In genomic region chr3:142743973-142744898, GRCm38 (mm10) we compare ENCODE assay signal across 8 mouse cellular contexts. TPM values are rescaled to one million over a fixed set of nuclear protein-coding genes. Genes with fewer than 3 reads are reported as not detected.
DNase-seq lines count a peak whose midpoint lies in the region; ATAC-seq and TF ChIP-seq lines count a peak whose summit lies in the region.

No protein-coding gene starts in this region.

- H3K9ac ChIP-seq in forebrain, embryonic 12.5 days = no peak overlapping the region
- H3K9ac ChIP-seq in kidney, embryonic 14.5 days (ENCODE audit: low read depth, low read length) = no peak overlapping the region

- 62% methylated on average over 21 of the region's 21 CpGs for WGBS in forebrain, embryonic 12.5 days
- 64% methylated on average over 21 of the region's 21 CpGs for WGBS in kidney, embryonic 14.5 days

- TF ChIP-seq CTCF in testis, adult 2 months (IDR thresholded peaks at IDR 0.05; ENCODE audit: control insufficient read depth, insufficient read depth, insufficient replicate concordance, low read depth, low read length) = peak; percentile 54; the same call in 1 of the 2 replicates
- peak; percentile 71 for TF ChIP-seq CTCF in bone marrow macrophage, adult 2 months (IDR thresholded peaks at IDR 0.05; ENCODE audit: low read depth, low read length)

- H3K36me3 ChIP-seq in testis, adult 2 months (ENCODE audit: control insufficient read depth, insufficient read depth, low read length) = no peaks in the 10 kb centered on the region
- H3K36me3 ChIP-seq in forebrain, embryonic 12.5 days (replicated peaks) = no peaks in the 10 kb centered on the region
- H3K36me3 ChIP-seq in kidney, embryonic 14.5 days (ENCODE audit: control insufficient read depth, insufficient read depth, low read length) = no peaks in the 10 kb centered on the region
- no peaks in the 10 kb centered on the region for H3K36me3 ChIP-seq in splenic B cell, adult 2 months (ENCODE audit: control insufficient read depth, insufficient read depth, low read length, poor library complexity, severe bottlenecking)

- H3K27me3 ChIP-seq in testis, adult 2 months (ENCODE audit: control insufficient read depth, insufficient read depth, low read length) = no peaks in the 10 kb centered on the region
- no peaks in the 10 kb centered on the region for H3K27me3 ChIP-seq in forebrain, embryonic 12.5 days
- H3K27me3 ChIP-seq in kidney, embryonic 14.5 days (ENCODE audit: control insufficient read depth, insufficient read depth, low read length) = no peaks in the 10 kb centered on the region
- H3K27me3 ChIP-seq in splenic B cell, adult 2 months (ENCODE audit: control insufficient read depth, insufficient read depth, low read length, poor library complexity, severe bottlenecking) = no peaks in the 10 kb centered on the region

- ATAC-seq in forebrain, embryonic 12.5 days (ENCODE audit: low FRiP score) = 0 out of 2 replicates have a peak, but pooled peaks have one; percentile 27
- ATAC-seq in kidney, embryonic 14.5 days (ENCODE audit: low FRiP score, low TSS enrichment) = peak; percentile 36; the same call in 1 of the 2 replicates

- H3K27ac ChIP-seq in testis, adult 2 months (ENCODE audit: control insufficient read depth, insufficient read depth, low read depth, low read length) = no peak overlapping the region
- H3K27ac ChIP-seq in bone marrow macrophage, adult 2 months (ENCODE audit: insufficient read depth, low read depth, low read length) = no peak overlapping the region
- H3K27ac ChIP-seq in forebrain, embryonic 12.5 days = no peak overlapping the region
- H3K27ac ChIP-seq in kidney, embryonic 14.5 days (ENCODE audit: low read depth, low read length) = no peak overlapping the region

- no peak overlapping the region for H3K4me3 ChIP-seq in testis, adult 2 months (ENCODE audit: control insufficient read depth, low read depth, low read length)
- H3K4me3 ChIP-seq in bone marrow macrophage, adult 2 months (ENCODE audit: insufficient read depth, low read length) = no peak overlapping the region
- no peak overlapping the region for H3K4me3 ChIP-seq in forebrain, embryonic 12.5 days (replicated peaks)
- H3K4me3 ChIP-seq in kidney, embryonic 14.5 days (ENCODE audit: low read length) = no peak overlapping the region

- no peaks in the 10 kb centered on the region for H3K9me3 ChIP-seq in forebrain, embryonic 12.5 days
- no peaks in the 10 kb centered on the region for H3K9me3 ChIP-seq in kidney, embryonic 14.5 days (ENCODE audit: control insufficient read depth, low read length)

- no peak overlapping the region for H3K4me2 ChIP-seq in forebrain, embryonic 12.5 days
- H3K4me2 ChIP-seq in kidney, embryonic 14.5 days (replicated peaks; ENCODE audit: low read depth, low read length) = no peak overlapping the region

- TF ChIP-seq POLR2A in testis, adult 2 months (IDR thresholded peaks at IDR 0.05; ENCODE audit: control insufficient read depth, low read depth, low read length) = no peak
- no peak for TF ChIP-seq POLR2A in bone marrow macrophage, adult 2 months (IDR thresholded peaks at IDR 0.05; ENCODE audit: borderline replicate concordance, low read depth, low read length)

- no peak for DNase-seq in testis, postnatal 14 days (ENCODE audit: low spot score)
- peak; percentile 28 for DNase-seq in lung, postnatal 36 days
- peak; percentile 83 for DNase-seq in splenic B cell, adult 2 months (ENCODE audit: low read depth, low spot score)
- no peak for DNase-seq in gastrocnemius, adult 8-10 months (ENCODE audit: low spot score in 2 of 2)

- peaks cover 6% of the 10 kb centered on the region for H3K4me1 ChIP-seq in testis, adult 2 months (ENCODE audit: control insufficient read depth, insufficient read depth, low read length)
- no peaks in the 10 kb centered on the region for H3K4me1 ChIP-seq in bone marrow macrophage, adult 2 months (ENCODE audit: control insufficient read depth, insufficient read depth, low read length)
- H3K4me1 ChIP-seq in forebrain, embryonic 12.5 days = no peaks in the 10 kb centered on the region
- H3K4me1 ChIP-seq in kidney, embryonic 14.5 days (ENCODE audit: control insufficient read depth, insufficient read depth, low read length) = no peaks in the 10 kb centered on the region

RNA-seq across cellular contexts. Expression of gene Gtf2b, which starts 20.6 kb away (rescaled TPM):
- 51.3 and 58.5 TPM in 2 replicates for polyA plus RNA-seq in testis, adult 2 months (2012; rRNA removed)
- 51.5 and 62.8 TPM in 2 replicates for polyA plus RNA-seq in bone marrow macrophage, adult 2 months (2012; ENCODE audit: insufficient read depth, insufficient read length, missing spikeins)
- 88.7 and 90.0 TPM in 2 replicates for polyA plus RNA-seq in forebrain, embryonic 12.5 days (2016; fragmentation: Nextera tagmentation; extraction: Ambion mirVana)
- polyA plus RNA-seq in kidney, embryonic 14.5 days (2014; fragmentation: Nextera tagmentation; extraction: Ambion mirVana) = 81.6 and 106 TPM in 2 replicates
- total RNA-seq in gastrocnemius, adult 8-10 months (2022) = 10 to 100 TPM; 12.9 to 14.9 (median 13.2) TPM

RNA-seq across cellular contexts. Expression of gene Kyat3, which starts 43.4 kb away (rescaled TPM):
- 3.1 and 3.8 TPM in 2 replicates for polyA plus RNA-seq in testis, adult 2 months (2012; rRNA removed)
- 3.0 and 3.4 TPM in 2 replicates for polyA plus RNA-seq in bone marrow macrophage, adult 2 months (2012; ENCODE audit: insufficient read depth, insufficient read length, missing spikeins)
- polyA plus RNA-seq in forebrain, embryonic 12.5 days (2016; fragmentation: Nextera tagmentation; extraction: Ambion mirVana) = 8.3 and 9.6 TPM in 2 replicates
- polyA plus RNA-seq in kidney, embryonic 14.5 days (2014; fragmentation: Nextera tagmentation; extraction: Ambion mirVana) = 20.9 and 24.5 TPM in 2 replicates
- total RNA-seq in gastrocnemius, adult 8-10 months (2022) = 10 to 100 TPM in 3 of 4 experiments, 1 to 10 TPM in 1; 7.4 to 11.1 (median 10.6) TPM

Comparison
In these comparisons a context has a peak if more than half of its experiments do, and no peak if none do; other contexts are left out.
1. DNase-seq: peak in lung, postnatal 36 days (single experiment) and splenic B cell, adult 2 months (single experiment); none in testis, postnatal 14 days (single experiment) and gastrocnemius, adult 8-10 months (0 of 2).